Mouse (Mus musculus) forebrain, embryonic 11.5 days (tissue): ENCODE measurements around the gene Tle3. TPM values are rescaled to one million over a fixed set of nuclear protein-coding genes. Genes with fewer than 3 reads are reported as not detected.

ENCODE experiments used
- ATAC-seq: fragments of 200-750 bp; cut with Nextera tagmentation; replicated peaks from 2 replicates; pipeline ENCODE4 v1.8.0; 2017; ENCODE audit warnings: moderate TSS enrichment; ENCODE audit not compliant: low FRiP score
- DNase-seq: peaks from one replicate; pipeline ENCODE4 v3.0.0-alpha.2; 2017; ENCODE audit warnings: low spot score
- H3K27ac ChIP-seq: fragments of 300-500 bp; sonication (generic); 2 replicates; pipeline ENCODE4 v1.5.1; 2014; ENCODE audit warnings: low read depth, low read length
- H3K27me3 ChIP-seq: fragments of 300-500 bp; sonication (generic); 2 replicates; pipeline ENCODE4 v1.6.1; 2014; ENCODE audit warnings: mild to moderate bottlenecking, low read length, mixed read lengths; ENCODE audit not compliant: control insufficient read depth, insufficient read depth
- H3K36me3 ChIP-seq: fragments of 300-500 bp; sonication (generic); 2 replicates; pipeline ENCODE4 v1.6.1; 2014; ENCODE audit warnings: mild to moderate bottlenecking, low read length, moderate library complexity, mixed read lengths; ENCODE audit not compliant: control insufficient read depth, insufficient read depth
- H3K4me1 ChIP-seq: fragments of 300-500 bp; sonication (generic); replicated peaks from 2 replicates; pipeline ENCODE4 v1.6.1; 2014; ENCODE audit warnings: low read length, mixed read lengths; ENCODE audit not compliant: control insufficient read depth, insufficient read depth
- H3K4me2 ChIP-seq: fragments of 300-500 bp; sonication (generic); 2 replicates; pipeline ENCODE4 v1.6.1; 2014; ENCODE audit warnings: low read depth, mild to moderate bottlenecking, low read length, moderate library complexity, mixed read lengths; ENCODE audit not compliant: severe bottlenecking
- H3K4me3 ChIP-seq: fragments of 300-500 bp; sonication (generic); 2 replicates; pipeline ENCODE4 v1.5.1; 2014; ENCODE audit warnings: low read depth, low read length
- H3K9ac ChIP-seq: fragments of 300-500 bp; sonication (generic); 2 replicates; pipeline ENCODE4 v1.6.1; 2014; ENCODE audit warnings: low read length
- H3K9me3 ChIP-seq: fragments of 300-500 bp; sonication (generic); 2 replicates; pipeline ENCODE4 v1.6.1; 2016; ENCODE audit warnings: low read length, mixed read lengths; ENCODE audit not compliant: control insufficient read depth
- WGBS: fragments of 180-500 bp; shearing (Covaris S2); extraction: QIAGEN DNeasy Blood & Tissue Kit; methylation state at CpG from one replicate; pipeline ENCODE4 v1.1.7; 2014; 5-methylcytosine and 5-hydroxymethylcytosine counted together
- polyA plus RNA-seq: library from polyadenylated mRNA; unstranded; fragments of >200 nt; fragmentation: Nextera tagmentation; extraction: Ambion mirVana; gene quantifications from 2 replicates; pipeline ENCODE4 v1.2.1, GENCODE M21; 2014

Gene Tle3
- polyA plus RNA-seq, 1 experiment from 2014 or later, result 58.2 TPM

GRCm38 (mm10) chr9:61455861-61456261 lies 83.7 kb downstream of the Tle3 start:
- Histone ChIP-seq H3K9ac (no peak overlapping the region), H3K4me3 (no peak overlapping the region), H3K27me3 (peaks cover 15% of the 10 kb centered on the region), H3K9me3 (no peaks in the 10 kb centered on the region), H3K4me1 (no peaks in the 10 kb centered on the region), H3K36me3 (no peaks in the 10 kb centered on the region), H3K4me2 (no peak overlapping the region), H3K27ac (no peak overlapping the region)
- DNase-seq (no peak), ATAC-seq (no peak)
- WGBS, result 87% methylated on average over 6 of the region's 6 CpGs

GRCm38 (mm10) chr9:61456441-61457161 lies 84.4 kb downstream of the Tle3 start:
- Histone ChIP-seq H3K4me2 (no peak overlapping the region), H3K36me3 (no peaks in the 10 kb centered on the region), H3K9me3 (no peaks in the 10 kb centered on the region), H3K27me3 (peaks cover 23% of the 10 kb centered on the region), H3K4me1 (no peaks in the 10 kb centered on the region), H3K4me3 (no peak overlapping the region), H3K9ac (no peak overlapping the region), H3K27ac (no peak overlapping the region)
- ATAC-seq (no peak), DNase-seq (no peak)
- WGBS, result 76% methylated on average over 5 of the region's 5 CpGs

GRCm38 (mm10) chr9:61457162-61457523 lies 85.0 kb downstream of the Tle3 start:
- peaks cover 26% of the 10 kb centered on the region for H3K27me3 ChIP-seq
- no peak overlapping the region for H3K9ac ChIP-seq
- no peak overlapping the region for H3K4me2 ChIP-seq
- no peaks in the 10 kb centered on the region for H3K36me3 ChIP-seq
- DNase-seq, result no peak
- no peaks in the 10 kb centered on the region for H3K4me1 ChIP-seq
- no peaks in the 10 kb centered on the region for H3K9me3 ChIP-seq
- H3K4me3 ChIP-seq, result no peak overlapping the region
- no peak for ATAC-seq
- no peak overlapping the region for H3K27ac ChIP-seq
- 40% methylated on average over 10 of the region's 10 CpGs for WGBS

- H3K27me3 ChIP-seq, result peaks cover 40% of the 10 kb centered on the region
- no peak overlapping the region for H3K4me2 ChIP-seq
Observed at GRCm38 (mm10) chr9:61461859-61462258, 89.7 kb downstream of the Tle3 start.

GRCm38 (mm10) chr9:61467436-61467835 lies 95.3 kb downstream of the Tle3 start:
- no peak for ATAC-seq
- Histone ChIP-seq H3K4me2 (no peak overlapping the region), H3K27ac (no peak overlapping the region), H3K9ac (no peak overlapping the region), H3K9me3 (peaks cover 10% of the 10 kb centered on the region; the same call in 1 of the 2 replicates), H3K36me3 (no peaks in the 10 kb centered on the region), H3K27me3 (peaks cover 48% of the 10 kb centered on the region), H3K4me3 (no peak overlapping the region), H3K4me1 (peaks cover 5% of the 10 kb centered on the region)
- WGBS, result 90% methylated on average over 3 of the region's 3 CpGs
- DNase-seq, result no peak

More at GRCm38 (mm10) chr9:61461859-61462258, 89.7 kb downstream of the Tle3 start:
- peaks cover 10% of the 10 kb centered on the region; the same call in 1 of the 2 replicates for H3K9me3 ChIP-seq
- no peaks in the 10 kb centered on the region for H3K36me3 ChIP-seq
- no peak overlapping the region for H3K9ac ChIP-seq
- no peak overlapping the region for H3K4me3 ChIP-seq
- H3K4me1 ChIP-seq, result no peaks in the 10 kb centered on the region
- no peak overlapping the region for H3K27ac ChIP-seq
- WGBS, result 58% methylated on average over 4 of the region's 4 CpGs
- no peak for ATAC-seq
- no peak for DNase-seq
